Mouse (Mus musculus) layer of hippocampus, adult 11-12 months (tissue): ENCODE measurements around the gene Mesd.
"Not testable (repeated sequence)": the region's sequence is repeated elsewhere in the genome, so short reads cannot be mapped to it uniquely, and the experiment has no call there.

Experiments
- DNase-seq: peaks from one replicate; pipeline ENCODE4 v3.0.0; 2022; ENCODE audit warnings: low spot score

Gene Mesd

DNA sequence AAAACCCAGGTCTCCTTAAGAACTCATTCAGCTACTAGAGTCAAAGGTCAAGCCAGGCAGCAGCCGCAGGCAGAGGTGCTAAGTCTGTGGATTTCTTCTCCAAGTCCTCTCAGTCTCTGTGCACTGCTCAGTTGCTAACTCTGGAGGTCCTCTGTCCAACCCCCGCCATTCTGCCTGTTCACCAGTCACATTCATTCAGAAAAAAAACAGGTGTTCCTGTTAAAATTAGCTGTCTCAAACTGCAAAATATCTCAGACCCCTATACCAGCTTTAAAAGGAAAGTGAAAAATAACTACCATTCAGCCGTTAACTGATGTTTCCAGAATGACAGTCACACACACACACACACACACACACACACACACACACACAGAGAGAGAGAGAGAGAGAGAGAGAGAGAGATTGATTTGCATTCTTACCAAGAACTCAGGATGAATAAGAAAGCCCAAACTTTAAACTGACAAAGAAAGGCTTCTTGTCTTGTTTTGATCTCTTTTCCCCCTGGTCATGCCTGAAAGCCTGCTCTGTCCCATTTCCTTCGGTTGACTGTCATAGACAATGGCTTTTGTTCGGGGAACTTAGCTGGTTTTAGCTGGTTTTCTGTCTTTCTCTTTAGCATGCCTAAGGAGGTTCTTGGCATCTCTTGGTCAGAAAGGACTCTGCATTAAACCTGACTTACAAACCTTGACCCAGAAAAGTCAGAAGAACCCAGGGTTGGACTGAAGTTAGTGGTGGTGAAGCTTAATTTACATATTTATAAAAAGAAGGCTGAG, 5.4 kb upstream of the Mesd start:
- no peak for DNase-seq

DNA sequence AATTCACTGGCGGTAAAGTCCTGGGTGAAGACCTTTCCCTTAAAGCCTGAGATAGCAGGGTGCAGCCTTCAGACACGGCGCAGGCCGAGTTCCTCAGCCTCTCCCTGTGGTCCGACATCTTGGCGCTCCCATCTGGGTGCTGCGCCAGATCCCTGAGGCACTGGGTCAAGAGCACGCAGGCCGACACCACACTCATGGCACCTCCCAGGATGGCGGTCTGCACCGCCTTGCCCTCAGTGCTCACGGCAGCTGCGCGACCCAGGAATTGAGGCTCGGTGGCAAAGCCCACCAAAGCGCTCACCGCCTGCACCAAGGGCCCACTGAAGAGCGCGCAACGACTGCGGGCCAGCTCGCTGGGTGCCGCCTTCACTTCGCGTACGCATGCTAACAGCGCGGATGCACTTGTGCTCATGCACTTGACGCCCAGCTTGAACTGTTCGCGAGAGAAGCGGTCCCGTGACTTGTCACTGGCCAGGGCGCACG, 2.1 kb upstream of the Mesd start:
- DNase-seq = no peak

DNA sequence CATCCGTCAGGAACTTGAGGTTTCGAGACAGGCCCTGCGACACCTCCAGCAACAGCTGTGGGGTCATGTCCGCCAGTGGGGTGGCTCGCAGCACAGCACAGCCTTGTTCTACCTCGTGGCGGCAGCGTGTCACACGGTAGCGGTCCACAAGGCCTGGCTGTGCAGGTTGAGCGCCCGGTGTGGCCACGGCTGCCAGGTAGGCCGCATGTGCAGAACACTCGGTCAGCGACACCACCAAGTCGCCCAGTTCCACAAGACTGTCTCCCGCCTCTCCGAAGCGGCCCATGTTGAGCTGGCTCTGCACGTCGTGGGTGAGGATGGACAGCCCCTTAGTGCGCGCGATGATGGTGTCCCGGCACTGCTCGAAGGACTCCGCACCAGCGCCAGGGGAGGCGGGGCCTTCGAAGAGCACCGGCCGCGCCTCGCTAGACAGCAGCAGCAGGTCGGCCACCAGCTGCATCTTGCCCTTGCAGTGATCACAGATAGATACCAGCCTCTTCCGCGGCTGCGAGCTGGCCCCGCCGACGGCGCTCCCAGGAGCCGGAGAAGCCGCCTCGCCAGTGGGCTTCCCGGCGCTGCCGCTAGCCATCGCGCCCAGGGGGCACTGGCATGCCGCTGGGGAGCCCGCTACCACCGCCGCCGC, 1.5 kb upstream of the Mesd start:
- peak; percentile 33 for DNase-seq

DNA sequence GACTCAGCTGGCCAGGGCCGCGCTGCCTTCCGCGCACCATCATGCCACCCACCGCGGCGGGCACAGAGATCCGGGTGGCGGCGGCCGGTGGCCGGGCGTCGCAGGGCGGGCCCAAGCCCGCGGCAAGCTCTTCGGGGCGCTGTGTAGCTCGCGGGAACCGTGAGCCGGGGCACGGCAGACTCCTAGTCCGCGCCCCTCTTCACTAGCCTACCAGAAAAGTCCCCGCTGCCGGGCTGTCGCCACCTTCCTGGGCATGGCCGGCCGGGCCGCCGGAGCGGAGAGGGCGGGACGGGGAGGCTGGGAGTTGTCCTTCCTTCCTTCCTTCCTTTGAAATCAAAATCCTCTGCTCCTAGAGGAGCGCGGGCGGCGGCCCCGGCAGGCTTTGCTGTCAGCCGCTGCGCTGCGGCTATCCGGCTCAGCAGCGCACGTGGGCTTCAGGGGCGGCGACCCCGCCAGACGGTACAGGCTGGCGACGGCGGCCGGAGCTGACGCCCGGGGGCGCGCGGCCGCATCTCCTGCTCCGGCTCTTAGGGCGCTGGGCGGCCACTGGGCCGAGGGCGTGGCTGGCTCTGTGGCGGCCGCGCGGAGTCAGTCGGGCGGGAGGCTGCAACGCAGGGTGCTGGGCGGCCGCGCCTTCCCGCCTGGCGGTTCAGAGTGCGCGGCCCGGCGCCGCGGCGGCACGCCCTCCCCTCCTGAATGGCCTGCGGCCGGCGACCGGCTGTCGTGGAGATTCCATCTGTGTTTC, 818 bp upstream of the Mesd start:
- DNase-seq = peak; percentile 61

DNA sequence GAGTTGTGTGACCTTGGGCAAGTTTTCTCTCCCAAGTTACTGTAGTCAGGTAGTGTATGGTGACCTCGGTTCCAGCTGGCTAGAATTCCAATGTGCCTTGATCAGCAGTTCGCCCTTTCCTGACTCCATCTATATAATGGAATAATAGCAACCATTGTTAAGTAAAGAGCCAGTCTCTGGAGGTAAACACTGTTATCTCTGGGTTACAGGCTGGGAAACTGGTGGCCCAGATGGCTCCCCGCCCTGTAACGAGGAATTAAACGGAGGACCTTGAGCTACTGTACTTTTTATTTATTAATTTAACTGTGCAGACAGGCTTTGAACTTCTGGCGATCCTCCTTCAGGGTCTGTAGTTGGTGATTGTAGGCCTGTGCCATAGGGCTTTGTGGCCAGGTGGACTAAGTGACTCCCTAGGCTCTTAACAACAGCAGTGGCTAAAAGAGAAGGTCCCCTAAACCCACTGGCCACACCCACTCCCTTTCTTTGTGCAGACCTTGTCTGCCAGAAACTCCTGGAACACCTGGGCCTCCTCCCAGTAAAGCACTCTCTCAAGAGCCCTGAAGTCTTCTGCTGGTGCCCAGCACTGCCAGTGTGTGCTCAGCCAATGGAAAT, 761 bp downstream of the Mesd start:
- no peak for DNase-seq

DNA sequence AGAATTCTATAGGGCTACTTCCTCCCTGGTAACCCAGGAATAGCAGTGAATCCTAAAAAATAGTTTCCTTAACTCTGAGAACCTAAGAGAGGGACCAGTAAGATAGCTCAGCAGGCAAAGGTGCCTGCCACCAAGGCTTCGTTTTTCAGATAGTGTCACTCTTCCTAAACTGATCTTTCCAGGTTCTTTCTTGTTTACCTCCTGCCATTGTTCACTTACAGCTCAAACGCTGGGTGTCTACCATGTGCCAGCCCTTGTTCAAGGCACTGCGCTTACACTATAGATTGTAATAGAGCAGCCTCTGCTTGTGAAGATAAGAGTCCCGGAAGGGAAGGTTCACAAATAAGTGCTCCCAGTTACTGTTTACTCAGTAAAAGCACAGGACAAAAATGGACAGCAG, 1.6 kb downstream of the Mesd start:
- no peak for DNase-seq

DNA sequence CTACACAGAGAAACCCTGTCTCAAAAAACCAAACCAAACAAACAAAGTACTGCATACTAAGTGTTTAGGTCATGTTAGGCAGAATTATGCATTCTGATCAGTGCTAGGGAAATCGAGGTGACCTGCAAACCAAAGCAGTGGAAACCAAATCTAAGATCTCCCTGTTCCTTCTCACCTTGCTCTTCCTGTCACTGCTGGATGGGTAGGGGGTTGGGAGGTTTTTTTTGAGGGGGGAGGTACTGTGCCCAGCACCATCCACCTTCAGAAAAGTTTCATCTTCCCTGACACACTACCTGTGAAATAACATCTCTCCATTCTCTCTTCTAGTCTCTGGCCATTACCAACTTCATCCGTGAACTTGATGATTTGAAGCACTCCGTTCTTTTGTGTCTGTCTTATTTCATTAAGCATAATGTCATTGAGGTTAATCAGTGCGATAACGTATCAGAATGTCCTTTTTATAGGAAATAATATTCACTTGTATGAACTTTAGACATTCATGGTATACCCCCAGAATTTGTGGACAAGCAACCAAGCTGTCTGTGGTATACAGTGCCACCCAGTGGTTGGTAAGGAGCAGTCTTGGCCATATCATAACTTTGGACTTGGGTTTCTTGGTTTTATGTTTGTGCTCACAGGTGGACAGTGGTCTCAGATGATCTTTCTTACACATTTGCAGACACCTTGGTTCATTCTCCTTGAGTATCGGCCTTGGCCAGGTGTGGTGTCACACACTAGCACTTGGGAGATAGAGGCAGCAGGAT, 2.3 kb downstream of the Mesd start:
- no peak for DNase-seq

DNA sequence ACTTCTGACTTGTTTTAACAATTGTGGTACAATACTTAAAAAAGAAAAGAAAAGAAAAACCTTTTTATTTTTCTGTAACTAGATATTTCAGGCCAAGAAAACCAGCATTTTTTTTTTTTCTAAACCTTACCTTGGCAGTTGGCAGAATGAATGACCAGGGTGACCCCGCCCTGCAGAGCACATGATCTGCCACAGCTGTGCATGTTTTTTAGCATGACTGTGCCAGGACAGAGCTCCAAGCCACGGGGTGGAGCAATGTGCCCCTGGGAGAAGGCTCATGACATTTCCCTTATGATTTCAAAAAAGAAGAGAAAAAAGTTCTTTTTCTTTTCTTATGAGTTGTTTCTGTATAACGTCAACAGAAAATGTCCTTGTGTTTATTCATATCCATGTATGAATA, 5.1 kb downstream of the Mesd start:
- DNase-seq = no peak

DNA sequence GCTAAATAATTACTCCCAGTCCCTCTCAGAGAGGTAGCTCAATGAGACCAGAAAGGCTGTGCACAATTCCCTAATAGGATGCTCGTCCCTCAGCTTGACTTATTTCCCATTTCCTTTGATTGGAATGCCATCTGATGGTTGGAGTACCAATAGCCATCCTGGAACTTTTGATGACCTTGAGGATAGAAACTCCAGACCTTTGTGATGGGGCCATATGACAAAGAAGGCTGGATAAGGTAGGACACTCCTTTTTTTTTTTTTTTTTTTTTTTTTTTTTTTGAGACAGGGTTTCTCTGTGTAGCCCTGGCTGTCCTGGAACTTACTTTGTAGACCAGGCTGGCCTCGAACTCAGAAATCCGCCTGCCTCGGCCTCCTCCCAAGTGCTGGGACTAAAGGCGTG, 5.7 kb downstream of the Mesd start:
- DNase-seq = not testable (repeated sequence)

DNA sequence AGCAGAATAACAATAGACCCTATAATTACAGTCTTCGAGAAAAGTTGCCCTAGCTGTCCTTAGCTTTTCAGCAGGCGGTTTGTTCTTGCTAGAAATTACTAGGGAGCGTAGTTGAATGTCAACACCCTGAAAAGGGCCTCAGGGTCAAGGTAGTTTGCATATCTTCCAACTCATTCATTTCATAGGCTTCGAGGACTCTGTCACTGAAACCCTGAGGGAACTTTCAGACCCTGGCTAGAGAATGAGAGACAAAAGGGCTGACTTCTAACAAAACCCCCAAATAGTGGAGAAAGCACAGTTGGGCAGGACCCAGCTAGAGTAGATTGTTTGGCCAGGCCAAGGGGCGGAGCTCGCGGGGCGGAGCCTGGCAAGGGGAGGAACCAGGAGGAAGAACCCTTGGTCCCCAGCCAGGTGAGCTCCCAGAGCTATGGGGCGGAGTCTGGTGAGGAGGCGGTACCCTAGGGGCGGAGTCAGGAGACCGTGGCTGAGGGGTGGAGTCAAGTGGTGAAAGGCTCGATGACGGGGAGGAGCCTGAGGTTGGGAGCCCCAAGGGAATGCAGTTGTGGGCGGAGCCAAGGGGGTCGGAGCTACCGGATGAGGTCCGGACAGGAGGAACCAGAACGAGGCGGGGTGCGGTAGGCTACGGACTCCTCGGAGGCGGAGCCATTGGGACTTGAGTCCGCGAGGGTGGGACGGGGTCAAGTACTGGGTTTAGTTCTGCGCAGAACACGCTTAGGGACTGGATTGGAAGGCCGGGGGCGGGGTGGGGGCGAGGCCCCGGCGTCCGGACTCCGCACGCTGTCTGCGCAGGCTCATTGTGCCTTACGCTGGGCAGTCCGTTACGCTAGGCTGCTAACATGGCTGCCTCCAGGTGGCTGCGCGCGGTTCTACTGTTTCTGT, 7.4 kb downstream of the Mesd start:
- DNase-seq = peak; percentile 98

DNA sequence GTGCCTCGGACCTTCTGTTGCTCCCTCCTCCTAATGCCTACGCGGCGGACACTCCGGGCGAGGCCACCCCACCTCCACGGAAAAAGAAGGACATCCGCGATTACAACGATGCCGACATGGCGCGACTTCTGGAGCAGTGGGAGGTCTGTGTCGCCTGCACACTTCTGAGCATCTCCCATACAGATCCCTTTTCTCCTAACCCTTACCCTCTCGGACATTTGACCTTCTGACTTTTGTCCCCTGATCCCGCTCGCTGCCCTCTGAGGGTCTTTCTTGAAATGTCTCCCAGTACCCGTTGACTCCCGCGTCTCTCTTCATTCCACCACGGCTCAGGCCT, 8.0 kb downstream of the Mesd start:
- no peak for DNase-seq

DNA sequence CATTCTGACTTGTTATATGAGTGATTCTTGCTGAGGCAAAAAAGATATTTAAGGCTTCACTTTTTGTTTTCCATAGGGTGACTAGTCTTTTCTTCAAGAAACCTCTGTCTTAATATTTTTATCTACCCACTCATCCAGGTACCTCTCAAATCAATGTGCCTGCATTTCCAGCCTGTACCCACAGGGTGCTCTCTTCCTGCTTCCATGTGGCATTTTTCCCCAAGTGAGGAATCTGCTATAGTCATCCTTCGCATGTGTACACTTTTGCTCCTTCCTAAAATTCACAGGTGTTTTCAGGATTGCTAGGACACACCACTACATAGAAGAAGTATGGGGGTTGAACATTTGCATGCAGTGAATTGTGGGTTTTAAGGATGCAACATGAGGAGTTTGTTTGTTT, 10.1 kb downstream of the Mesd start:
- no peak for DNase-seq

DNA sequence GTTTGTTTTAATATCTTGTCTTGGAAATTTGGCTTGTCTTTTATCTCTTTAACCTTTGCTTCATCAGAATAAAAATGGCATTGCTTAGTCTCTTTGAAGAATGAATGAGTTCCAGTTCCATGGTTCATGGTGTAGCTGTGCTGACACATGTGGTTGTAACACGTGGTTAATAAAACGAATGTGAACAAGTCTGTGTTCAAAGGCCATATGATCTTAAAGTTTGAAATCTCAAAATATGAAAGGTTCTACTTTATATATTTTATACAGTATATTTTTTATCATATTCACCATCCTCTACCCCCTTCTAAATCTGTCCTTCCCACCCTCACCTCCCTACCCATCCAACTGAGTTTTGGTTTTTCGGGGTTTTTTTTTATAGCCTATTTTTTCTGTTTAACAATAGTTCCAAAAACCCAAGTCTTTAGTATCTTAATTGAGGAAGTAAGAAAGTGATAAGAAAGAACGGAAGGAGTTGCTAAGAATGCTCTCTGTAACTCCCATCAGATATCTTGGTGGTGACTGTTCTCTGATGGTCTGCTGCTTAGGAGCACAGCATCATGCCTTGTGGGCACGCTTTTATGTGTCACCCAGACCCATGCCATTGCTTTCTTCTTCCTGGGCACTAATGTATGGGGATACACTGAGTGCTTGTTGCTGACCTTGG, 11.9 kb downstream of the Mesd start:
- no peak for DNase-seq

DNA sequence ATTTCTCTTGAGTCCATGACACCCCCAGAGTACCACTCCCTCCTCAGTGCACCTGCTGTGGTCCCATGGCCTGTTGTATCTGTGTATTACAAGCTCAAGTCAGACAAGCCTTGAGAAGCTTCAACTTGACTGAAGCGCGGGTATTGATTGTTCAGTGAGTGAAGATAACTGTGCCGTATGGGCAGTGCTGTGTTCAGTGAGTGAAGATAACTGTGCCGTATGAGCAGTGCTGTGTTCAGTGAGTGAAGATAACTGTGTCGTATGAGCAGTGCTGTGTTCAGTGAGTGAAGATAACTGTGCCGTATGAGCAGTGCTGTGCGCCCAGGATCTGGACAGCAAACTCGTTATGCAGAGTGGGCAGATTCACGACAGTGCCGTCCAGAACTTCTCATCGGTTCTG, 14.0 kb downstream of the Mesd start:
- no peak for DNase-seq

DNA sequence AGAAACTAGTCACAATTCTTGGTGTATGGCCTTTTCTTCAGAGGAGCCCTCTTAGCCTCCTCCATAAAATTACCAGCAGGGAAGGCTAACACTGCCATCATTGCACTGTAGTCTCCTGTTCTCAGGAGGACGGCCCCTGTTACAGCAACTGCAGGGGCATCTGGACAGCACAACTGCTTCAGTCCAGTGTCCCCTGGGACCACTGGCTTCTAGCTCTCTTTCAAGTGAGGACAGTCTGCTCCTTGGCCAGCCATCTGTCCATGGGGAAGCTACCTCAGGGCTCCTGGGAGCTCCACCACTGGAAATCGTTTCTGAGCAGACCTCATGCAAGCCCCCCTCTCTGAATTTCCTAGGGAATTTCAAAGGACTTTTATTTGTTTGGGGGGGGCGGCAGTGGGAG, 16.3 kb downstream of the Mesd start:
- no peak for DNase-seq

DNA sequence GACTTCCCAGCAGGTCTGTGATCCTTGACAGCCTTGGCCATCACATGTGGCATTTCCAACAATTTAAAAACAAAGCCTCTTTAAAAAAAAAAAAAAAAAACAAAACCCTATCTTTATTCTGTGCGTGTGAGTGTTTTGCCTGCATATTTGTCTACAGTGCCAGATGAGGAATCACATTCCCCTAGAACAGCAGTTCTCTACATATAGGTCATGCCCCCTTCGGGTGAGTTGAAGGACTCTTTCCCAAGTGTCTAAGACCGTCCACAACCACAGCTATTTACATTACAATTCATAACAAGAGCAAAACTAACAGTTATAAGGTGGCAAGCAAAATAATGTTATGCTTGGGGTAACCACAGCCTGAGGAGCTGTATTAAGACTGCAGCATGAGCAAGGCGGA, 17.2 kb downstream of the Mesd start:
- DNase-seq = no peak

DNA sequence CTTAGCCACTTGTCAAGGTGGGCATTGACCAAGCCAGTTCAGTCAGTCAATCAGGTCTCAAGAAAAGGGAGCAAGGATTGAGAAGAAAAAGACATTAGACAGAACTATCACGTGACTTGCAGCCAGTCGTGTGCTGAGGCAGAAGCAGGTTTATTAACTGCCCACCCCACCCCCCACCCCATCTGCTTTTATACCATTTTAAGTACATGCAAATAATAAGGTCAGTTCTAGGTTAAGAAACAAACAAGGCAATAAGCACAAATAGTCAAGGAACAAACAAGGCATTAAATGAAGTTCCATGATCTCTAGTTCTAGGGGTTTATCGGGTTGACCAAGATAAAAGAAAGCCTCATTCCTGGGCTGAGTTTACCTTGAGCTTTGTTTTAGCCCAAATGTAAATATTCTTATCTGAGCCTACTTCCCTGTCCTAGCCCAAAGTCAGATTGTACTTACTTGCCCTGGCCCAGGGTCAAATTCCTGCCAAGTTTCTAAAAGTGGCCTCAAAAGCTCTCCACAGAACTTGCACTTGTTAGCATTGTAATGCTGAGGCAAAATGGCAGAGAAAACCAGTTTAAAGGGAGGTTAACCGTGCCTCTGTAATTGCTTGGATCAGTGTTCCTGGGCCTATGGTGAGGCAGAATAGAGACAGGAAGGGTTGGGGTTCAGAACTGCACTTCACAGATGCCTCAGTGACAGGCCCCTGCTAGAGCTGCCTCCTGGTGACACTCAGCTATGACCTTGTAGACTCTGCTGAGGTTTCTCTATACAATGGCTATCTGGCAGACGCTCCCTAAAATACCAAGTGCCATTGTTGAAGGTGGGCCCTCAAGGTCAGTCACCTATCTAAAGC, 18.3 kb downstream of the Mesd start:
- DNase-seq = no peak

DNA sequence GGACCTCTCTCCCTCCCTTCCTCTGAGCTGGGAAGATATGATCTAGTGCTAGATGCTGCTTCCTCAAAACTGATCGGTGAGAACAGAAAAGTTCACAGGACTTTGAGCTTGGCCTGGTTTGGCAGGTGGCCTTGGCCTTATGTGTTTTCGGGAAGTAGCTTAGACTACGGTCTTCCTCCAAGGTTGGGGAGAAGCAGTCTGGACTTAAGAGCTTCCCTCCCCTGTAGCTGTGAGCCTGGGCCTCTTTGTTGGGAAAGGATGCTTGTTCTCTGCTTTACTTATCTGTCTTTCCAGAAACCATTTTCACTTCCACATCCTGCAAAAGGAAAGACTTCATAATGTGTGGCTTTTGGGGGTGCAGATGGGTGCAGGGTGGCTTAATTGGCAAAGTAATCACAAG, 20.6 kb downstream of the Mesd start:
- DNase-seq = no peak

DNA sequence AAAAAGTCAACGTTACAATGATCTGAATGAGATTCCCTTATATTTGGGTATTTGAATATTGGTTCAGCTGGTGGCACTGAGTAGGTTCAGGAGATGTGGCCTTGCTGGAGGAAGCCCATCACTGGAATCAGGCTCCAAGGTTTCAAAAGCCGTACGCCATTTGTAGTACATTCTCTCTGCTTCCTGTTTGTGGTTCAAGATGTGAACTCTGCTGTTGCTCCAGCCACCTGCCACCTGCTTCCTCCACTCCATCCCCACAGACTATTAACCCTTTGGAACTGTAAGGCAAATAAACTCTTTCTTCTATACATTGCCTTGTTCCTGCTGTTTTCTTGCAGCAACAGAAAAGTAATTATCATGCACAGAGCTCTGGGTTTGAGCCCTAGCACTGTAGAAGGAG, 27.6 kb downstream of the Mesd start:
- DNase-seq = no peak
